Mouse (Mus musculus) cerebellum, adult 11-12 months (tissue): Measurements from ENCODE around the gene Nop2.
"Not testable (repeated sequence)": the region's sequence is repeated elsewhere in the genome, so short reads cannot be mapped to it uniquely, and the experiment has no call there.

Experiments
- DNase-seq: peaks from one replicate; pipeline ENCODE4 v3.0.0; 2022

Nop2 gene

GRCm38 (mm10) chr6:125155262-125155661 is 23.6 kb downstream of the Nop2 start:
- DNase-seq: no peak

- DNase-seq: no peak
Measured at GRCm38 (mm10) chr6:125156491-125156890, 24.8 kb downstream of the Nop2 start.

GRCm38 (mm10) chr6:125156903-125157614 is 25.4 kb downstream of the Nop2 start:
- DNase-seq: no peak

- DNase-seq: no peak
Measured at GRCm38 (mm10) chr6:125158944-125159492, 27.3 kb downstream of the Nop2 start.

- DNase-seq: no peak
Measured at GRCm38 (mm10) chr6:125159773-125160557, 28.3 kb downstream of the Nop2 start.

- no peak for DNase-seq
Measured at GRCm38 (mm10) chr6:125160558-125160853, 28.8 kb downstream of the Nop2 start.

GRCm38 (mm10) chr6:125160854-125161760 is 29.4 kb downstream of the Nop2 start:
- peak; percentile 57 for DNase-seq

GRCm38 (mm10) chr6:125161971-125162370 is 30.3 kb downstream of the Nop2 start:
- DNase-seq: peak; percentile 68

- not testable (repeated sequence) for DNase-seq
Measured at GRCm38 (mm10) chr6:125162615-125163305, 31.1 kb downstream of the Nop2 start.

GRCm38 (mm10) chr6:125163801-125164657 is 32.3 kb downstream of the Nop2 start:
- DNase-seq: peak; percentile 70

- DNase-seq: peak; percentile 84
Measured at GRCm38 (mm10) chr6:125164672-125165327, 33.1 kb downstream of the Nop2 start.

GRCm38 (mm10) chr6:125165328-125165891 is 33.7 kb downstream of the Nop2 start:
- DNase-seq: peak; percentile 99

- peak; percentile 90 for DNase-seq
Measured at GRCm38 (mm10) chr6:125166051-125166751, 34.5 kb downstream of the Nop2 start, which contains the start of gene Gapdh. TSS of gene Gapdh (minus strand) at chr6:125166467.

GRCm38 (mm10) chr6:125166861-125167650 is 35.3 kb downstream of the Nop2 start:
- DNase-seq: peak; percentile 75

GRCm38 (mm10) chr6:125168086-125168485 is 36.4 kb downstream of the Nop2 start:
- DNase-seq: no peak

- DNase-seq: no peak
Measured at GRCm38 (mm10) chr6:125170194-125170593, 38.5 kb downstream of the Nop2 start.

GRCm38 (mm10) chr6:125172474-125172873 is 40.8 kb downstream of the Nop2 start:
- DNase-seq: no peak

GRCm38 (mm10) chr6:125173256-125173655 is 41.5 kb downstream of the Nop2 start:
- DNase-seq: no peak

GRCm38 (mm10) chr6:125175469-125175868 is 43.8 kb downstream of the Nop2 start:
- no peak for DNase-seq
